Mouse (Mus musculus): Measurements from ENCODE around the gene Psma4. TPM values are rescaled to one million over a fixed set of nuclear protein-coding genes. Genes with fewer than 3 reads are reported as not detected.

Psma4 gene
- polyA plus RNA-seq, 1 experiment from 2014 or later = 272 TPM

Other genes starting within 250 kb of the Psma4 start
- gene Wdr61, start 216.3 kb upstream of the Psma4 start, polyA plus RNA-seq (2014; fragmentation: Nextera tagmentation; extraction: Ambion mirVana) = 76.3 and 91.0 TPM in 2 replicates
- gene Crabp1, start 186.0 kb upstream of the Psma4 start, polyA plus RNA-seq (2014; fragmentation: Nextera tagmentation; extraction: Ambion mirVana) = 589 and 733 TPM in 2 replicates
- gene Ireb2, start 87.0 kb upstream of the Psma4 start, polyA plus RNA-seq (2014; fragmentation: Nextera tagmentation; extraction: Ambion mirVana) = 51.1 and 64.0 TPM in 2 replicates
- 2.3 and 2.8 TPM in 2 replicates for gene Hykk, start 33.5 kb upstream of the Psma4 start, polyA plus RNA-seq (2014; fragmentation: Nextera tagmentation; extraction: Ambion mirVana)
- 0.73 and 1.4 TPM in 2 replicates for gene AY074887, start 208 bp downstream of the Psma4 start, polyA plus RNA-seq (2014; fragmentation: Nextera tagmentation; extraction: Ambion mirVana)
- 5.1 TPM in 2 replicates for gene Chrna5, start 30.1 kb downstream of the Psma4 start, polyA plus RNA-seq (2014; fragmentation: Nextera tagmentation; extraction: Ambion mirVana)
- 24.8 and 26.8 TPM in 2 replicates for gene Chrna3, start 75.8 kb downstream of the Psma4 start, polyA plus RNA-seq (2014; fragmentation: Nextera tagmentation; extraction: Ambion mirVana)
- gene Chrnb4, start 98.0 kb downstream of the Psma4 start, polyA plus RNA-seq (2014; fragmentation: Nextera tagmentation; extraction: Ambion mirVana) = 1.4 and 1.5 TPM in 2 replicates
- gene Ube2q2, start 198.1 kb downstream of the Psma4 start, polyA plus RNA-seq (2014; fragmentation: Nextera tagmentation; extraction: Ambion mirVana) = 57.1 and 57.7 TPM in 2 replicates

Data from neural tube, embryonic 14.5 days (tissue).